Mouse (Mus musculus) 3T3-L1 (cell line): ENCODE measurements around the gene Patj.
"Not testable (repeated sequence)": the region's sequence is repeated elsewhere in the genome, so short reads cannot be mapped to it uniquely, and the experiment has no call there.

Experiments used
- DNase-seq: peaks from one replicate; pipeline ENCODE4 v3.0.0-alpha.2; 2015; ENCODE audit warnings: low read depth, low spot score

The Patj gene

GRCm38 (mm10) chr4:98395690-98396437 is at the start of gene Patj:
Gene Patj, plus strand, starts transcription at chr4:98395785.
- DNase-seq = peak; percentile 56

- DNase-seq = no peak
Measured at GRCm38 (mm10) chr4:98348580-98348979, 47.0 kb upstream of the Patj start.

- DNase-seq = no peak
Measured at GRCm38 (mm10) chr4:98358034-98358809, 37.4 kb upstream of the Patj start.

GRCm38 (mm10) chr4:98375401-98375800 is 20.2 kb upstream of the Patj start:
- DNase-seq = no peak

DNA sequence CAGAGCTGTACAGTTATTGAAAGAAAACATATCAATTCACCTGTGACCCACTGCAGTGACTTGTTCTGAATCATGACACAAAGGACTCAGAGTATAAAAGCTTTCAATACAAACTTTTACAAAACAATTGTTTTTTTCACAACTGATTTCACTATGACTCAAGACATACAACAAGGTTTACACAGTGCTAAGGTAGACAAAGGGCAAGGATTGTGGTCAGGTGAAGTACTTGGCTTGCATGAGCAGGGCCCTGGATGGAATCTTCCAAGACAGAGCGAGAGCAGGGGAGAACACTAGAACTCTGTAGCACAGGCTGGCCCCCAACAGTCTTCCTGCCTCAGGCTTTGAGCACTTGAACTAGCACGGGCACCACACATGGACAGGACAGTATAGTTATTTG is 18.6 kb upstream of the Patj start:
- DNase-seq = no peak

DNA sequence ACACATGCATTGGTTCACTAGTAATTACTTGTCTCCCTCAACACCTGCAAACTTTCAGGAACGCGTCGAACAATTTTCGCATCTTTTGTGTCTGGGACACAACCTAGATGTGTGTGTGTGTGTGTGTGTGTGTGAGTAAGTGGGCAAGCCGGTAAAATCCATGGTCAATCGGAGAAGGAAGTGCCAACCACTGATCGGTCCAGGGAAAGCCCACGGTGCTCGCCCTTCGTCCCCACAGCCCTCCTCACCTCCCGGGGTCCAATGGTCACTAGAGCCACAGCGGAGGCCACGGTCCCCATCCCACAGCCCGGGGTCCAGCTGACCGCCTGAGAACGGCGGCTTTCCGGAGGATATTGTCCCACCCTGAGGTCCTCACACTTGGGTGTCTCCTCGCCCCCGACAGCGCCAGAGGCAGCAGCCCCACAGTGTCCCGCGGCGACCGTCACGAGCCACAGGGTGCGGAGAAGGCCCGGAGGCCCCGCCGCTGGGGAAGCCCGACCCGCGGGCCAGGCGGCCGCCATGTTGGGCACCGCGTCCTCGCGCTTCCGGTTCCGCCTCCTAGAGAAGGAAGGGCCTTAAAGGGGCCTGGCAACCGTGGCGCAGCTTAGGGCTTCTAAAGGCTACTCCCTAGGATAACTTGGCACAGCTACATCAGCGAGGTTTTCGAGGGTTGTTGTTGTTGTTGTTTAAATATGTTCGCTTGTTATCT is 12.7 kb upstream of the Patj start, which contains the start of gene Tm2d1:
Gene Tm2d1, minus strand, starts transcription at position 591 of the 709 bp plus-strand sequence.
- peak; percentile 90 for DNase-seq

GRCm38 (mm10) chr4:98385036-98385435 is 10.5 kb upstream of the Patj start:
- no peak for DNase-seq

DNA sequence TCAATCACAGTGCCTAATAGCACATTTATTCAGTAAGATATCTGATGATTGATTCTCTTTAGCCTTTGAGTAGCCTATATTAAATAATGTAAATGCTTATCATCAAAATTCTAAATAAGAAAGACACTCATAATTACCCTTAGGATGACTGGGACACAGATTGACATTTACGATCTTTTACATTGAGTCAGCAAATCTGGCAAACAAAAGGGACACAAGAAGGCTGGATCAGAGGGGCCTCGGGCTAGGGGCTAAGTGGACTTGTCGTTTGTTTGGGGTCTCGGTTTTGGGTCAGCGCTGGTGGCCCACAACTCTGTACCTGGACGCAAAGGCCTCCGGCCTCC is 267 bp upstream of the Patj start:
- peak; percentile 40 for DNase-seq

DNA sequence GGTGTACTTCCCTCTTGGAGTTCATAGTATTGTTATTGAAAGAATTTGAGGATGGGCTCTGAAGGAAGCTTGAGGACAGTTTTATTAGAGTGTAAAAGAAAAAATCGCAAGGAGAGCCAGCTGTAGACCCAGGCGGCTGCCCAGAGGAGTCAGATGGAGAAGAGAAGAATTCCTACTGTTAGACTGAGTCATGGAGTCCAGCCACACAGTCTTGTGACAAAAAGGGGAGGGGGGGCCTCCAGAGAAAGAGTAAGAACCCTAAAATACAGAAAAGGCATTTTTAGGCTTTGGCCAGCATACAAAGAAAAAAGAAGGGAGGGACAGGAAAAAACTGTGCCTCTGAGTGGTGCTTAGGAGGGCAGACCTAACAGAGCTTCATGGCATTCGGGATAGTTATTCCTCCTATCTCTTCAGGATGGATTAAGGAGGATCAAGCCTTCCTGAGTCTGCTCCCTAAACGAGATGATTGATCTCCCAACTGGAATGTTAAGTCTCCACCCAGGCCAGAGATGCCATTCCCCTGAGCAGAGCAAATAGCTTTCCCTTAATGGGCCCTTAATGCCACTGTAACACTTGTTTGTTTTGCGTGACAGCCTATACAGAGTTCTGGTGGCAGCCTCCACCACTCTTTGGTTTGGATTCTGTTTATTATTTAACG is 5.5 kb downstream of the Patj start:
- DNase-seq = peak; percentile 61

GRCm38 (mm10) chr4:98401584-98401962 is 6.0 kb downstream of the Patj start:
- no peak for DNase-seq

DNA sequence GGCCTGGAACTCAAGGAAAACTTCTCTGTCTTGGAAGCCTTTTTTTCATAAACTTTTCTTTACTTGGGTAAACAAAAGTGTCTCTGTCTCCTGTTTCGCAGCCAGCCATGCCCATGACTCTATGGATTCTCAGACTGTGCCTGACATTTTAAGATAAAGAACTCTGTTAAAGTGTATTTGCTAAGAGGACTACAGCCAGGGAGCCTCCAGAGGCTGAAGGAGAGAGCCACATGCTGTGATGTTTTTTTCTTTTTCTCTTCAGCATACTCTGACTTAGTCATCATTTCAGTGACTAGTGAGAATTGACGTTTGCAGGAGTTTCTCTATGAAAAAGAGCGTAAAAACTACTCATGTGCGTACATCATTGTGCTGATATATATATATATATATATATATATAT is 7.9 kb downstream of the Patj start:
- peak; percentile 30 for DNase-seq

DNA sequence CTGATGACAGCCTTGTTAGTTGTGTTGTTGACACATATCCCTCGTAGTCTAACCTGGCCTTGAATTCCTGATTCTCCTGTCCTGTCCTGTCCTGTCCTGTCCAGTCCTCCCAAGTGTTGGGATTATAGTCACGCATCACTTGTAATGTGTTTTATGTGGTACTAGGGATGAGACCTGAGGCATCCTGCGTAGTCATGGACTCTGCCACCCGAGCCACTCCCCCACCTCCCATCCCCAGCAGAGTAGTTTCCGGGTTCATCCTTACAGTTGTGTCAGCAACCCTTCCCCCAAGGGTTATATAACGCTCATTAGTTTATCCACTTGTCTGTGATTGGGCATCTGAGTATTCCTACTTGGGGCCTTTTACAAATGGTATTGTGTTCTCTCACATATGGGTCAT is 8.8 kb downstream of the Patj start:
- no peak for DNase-seq

- DNase-seq = no peak
Measured at GRCm38 (mm10) chr4:98408455-98408854, 12.9 kb downstream of the Patj start.

DNA sequence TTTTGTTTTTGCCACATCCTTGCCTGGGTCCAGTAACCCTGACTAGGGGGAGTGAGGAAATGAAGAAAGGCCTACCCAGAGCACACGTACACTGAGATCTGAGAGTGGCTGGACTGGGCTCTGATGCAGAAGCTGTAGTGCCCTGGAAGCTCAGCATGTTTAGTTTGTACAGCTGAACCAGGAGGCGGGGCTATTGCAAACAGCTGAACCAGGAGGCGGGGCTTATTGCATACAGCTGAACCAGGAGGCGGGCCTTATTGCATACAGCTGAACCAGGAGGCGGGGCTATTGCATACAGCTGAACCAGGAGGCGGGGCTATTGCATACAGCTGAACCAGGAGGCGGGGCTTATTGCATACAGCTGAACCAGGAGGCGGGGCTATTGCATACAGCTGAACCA is 19.6 kb downstream of the Patj start:
- DNase-seq = not testable (repeated sequence)

- DNase-seq = no peak
Measured at GRCm38 (mm10) chr4:98428371-98428770, 32.8 kb downstream of the Patj start.

GRCm38 (mm10) chr4:98435641-98436457 is 40.3 kb downstream of the Patj start:
- no peak for DNase-seq

- DNase-seq = no peak
Measured at GRCm38 (mm10) chr4:98436664-98437363, 41.2 kb downstream of the Patj start.

DNA sequence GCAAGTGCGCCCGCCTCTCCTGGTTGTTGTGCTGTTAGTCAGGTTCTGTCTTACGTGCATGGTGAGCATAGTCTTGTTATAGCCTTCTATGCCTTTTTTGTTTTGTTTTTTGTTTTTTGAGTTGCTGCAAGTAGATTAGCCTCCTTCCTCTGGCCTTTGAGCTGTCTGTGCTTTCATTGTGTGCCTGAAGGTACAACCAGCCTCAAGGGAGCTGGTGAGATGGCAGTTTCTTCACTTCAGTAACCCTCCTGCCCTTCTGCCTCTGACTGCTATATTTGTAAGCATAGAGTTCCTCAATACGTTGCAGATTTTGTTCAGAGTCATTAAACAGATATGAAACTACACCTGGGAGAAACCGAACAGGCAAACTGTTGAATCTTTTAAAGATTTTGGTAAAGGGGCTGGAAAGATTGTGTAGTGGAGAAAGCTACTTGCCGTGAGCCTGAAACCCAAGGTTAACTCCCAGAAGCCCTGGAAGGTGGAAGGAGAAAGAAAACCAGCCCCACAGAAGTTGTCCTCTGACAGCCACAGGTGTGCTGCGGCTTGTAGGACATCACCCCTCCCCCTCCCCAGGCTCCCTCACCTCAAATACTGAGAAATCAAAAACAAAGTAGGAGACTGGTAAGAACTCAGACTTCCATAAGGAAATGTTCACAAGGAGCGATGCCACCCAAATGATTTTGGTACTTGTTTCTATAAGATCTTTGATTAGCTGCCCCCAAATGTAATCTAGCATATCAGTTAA is 43.8 kb downstream of the Patj start:
- DNase-seq = no peak

DNA sequence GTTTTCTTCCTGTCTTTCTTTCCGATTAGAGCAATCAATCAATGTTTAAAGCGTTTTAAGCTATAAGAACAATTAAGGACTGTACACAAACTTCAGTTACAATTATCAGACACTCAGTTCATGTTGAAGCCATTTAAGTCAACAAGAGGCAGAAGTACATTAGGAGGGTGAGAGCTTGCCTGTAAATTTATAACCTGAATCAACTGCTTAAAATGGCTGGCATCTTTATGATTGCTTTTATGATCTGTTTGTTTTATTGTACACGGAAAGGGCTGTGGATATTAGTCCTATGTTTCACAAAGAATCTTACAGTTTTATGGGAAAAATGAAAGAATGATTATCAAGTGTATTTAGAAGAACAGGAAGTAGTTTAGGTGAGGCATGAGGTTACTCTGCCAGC is 45.7 kb downstream of the Patj start:
- DNase-seq = no peak
